Mouse (Mus musculus) inflammation-experienced regulatory T-cells, adult 16 weeks (primary cell): ENCODE results near the gene Thegl. TPM values are rescaled to one million over a fixed set of nuclear protein-coding genes. Genes with fewer than 3 reads are reported as not detected.

ENCODE experiments used
- polyA plus RNA-seq: library from polyadenylated mRNA; unstranded; fragments of 100-300 nt; shearing (Covaris generic); gene quantifications from one replicate; pipeline ENCODE4 v1.2.1, GENCODE M21; 2017

Thegl gene
- polyA plus RNA-seq, result not detected

DNA sequence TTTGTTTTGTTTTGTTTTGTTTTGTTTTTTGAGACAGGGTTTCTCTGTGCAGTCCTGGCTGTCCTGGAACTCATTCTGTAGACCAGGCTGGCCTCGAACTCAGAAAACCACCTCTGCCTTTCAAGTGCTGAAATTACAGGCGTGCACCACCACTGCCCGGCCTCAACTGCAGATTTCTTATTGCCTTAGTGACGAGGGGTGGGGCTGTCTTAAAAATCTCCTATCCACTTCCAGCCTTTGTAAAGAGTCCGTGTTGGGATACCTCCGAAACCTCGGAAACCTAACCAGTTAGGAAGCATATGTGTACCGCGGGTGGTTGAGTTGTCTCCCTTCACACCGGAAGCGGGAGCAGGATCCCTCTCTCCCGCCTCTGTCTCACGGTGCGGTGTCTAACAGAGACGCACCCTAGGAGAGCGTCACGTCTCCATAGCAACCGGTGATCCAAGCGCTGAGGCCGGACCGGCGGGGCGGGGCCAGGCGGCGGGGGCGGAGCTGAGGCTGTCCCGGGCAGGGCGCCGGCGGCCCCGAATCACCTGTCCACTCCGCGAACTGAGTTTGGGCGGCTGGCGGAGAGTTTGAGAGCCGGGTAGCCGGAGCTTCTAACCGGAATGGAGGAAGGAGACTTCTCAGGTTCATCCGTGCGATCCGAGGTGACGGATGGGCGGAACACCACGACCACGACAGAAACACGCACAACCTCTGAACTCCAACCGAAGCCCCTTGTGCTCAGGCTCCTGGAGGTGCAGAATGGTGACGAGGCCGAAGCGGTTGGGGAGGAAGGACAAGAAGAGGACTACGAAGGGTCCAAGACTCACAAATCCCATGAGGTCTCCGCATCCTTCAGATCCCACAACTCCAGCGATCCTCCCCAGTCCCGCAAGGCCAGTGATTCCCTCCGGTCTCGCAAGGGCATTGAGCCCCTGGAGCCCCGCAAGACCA is at the start of gene Thegl:
Gene Thegl (plus strand): TSS at position 480 of the 939 bp plus-strand sequence.

DNA sequence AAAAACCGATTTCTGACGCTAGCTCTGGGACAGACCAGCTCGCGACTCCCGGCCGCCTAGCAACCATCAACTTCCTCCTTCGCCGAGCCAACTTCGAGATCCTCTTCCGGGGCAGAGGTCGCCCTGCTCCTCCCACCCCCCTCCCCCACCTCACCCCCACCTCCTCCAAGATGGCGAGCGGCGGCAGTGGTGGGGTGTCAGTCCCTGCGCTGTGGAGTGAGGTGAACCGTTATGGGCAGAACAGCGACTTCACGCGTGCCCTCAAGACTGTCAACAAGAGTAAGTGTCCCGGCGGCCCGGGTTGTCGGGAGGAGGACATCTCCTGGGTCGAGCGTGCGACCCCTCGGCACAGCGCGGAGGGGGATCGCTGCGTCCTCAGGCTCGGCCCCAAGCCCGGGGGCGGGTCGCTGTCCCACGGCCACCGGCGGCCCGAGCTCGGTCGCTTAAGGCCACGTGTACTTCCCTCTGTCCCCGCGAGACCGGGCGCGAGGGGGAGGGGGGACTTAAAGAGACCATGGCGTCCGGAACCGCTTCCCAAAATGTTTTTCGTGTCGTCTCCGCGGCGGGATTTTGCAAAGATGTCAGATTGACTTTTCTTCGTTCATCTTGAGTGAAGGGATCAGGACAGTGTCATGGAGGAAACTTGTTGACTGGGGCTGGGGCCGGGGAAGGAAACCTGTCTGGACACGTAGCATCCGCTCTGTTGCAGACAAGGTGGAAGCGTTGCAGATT is 41.1 kb upstream of the Thegl start, which contains the start of gene Srp72:
Gene Srp72 (plus strand): TSS at position 130 of the 732 bp plus-strand sequence.

DNA sequence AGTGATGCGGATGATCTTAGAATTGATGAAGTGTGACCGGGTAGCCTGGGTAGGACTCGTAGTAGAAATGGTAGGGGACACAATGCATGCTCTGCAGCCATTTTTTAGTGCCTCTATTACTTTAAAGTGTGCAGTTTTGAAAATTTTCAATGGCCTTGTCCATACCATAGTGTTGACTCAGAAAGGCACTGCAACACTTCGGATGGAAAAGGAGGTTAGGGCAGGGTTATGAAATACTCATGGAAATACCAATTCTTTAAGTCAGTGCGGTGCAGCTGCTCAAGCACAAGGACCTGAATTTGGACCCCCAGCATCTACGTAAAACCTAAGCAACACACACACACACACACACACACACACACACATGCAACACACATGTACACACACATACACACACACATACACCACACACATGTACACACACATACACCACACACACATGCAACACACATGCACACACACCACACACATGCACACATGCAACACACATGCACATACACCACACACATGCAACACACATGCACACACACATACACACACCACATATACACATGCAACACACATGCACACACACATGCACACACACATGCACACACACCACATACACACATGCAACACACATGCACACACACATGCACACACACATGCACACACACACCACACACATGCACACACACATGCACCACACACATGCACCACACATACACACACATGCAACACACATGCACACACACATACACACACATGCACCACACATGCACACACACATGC is 11.6 kb upstream of the Thegl start, which contains the start of gene Arl9:
Gene Arl9 (plus strand): TSS at position 5 of the 771 bp plus-strand sequence.

Other genes with a start within 250 kb of the Thegl start
- 26.4 TPM for gene Aasdh, start 110.5 kb upstream of the Thegl start, polyA plus RNA-seq
- 138 TPM for gene Paics, start 64.7 kb upstream of the Thegl start, polyA plus RNA-seq
- gene Ppat, start 64.4 kb upstream of the Thegl start, polyA plus RNA-seq, result 58.6 TPM
- gene Srp72, start 41.3 kb upstream of the Thegl start, polyA plus RNA-seq, result 118 TPM
- not detected for gene Arl9, start 12.0 kb upstream of the Thegl start, polyA plus RNA-seq
- gene Hopx, start 99.1 kb downstream of the Thegl start, polyA plus RNA-seq, result 271 TPM
- gene Spink2, start 195.4 kb downstream of the Thegl start, polyA plus RNA-seq, result not detected
- 17.6 TPM for gene Rest, start 249.5 kb downstream of the Thegl start, polyA plus RNA-seq